Mouse (Mus musculus) megakaryocyte, embryonic 14.5 days (primary cell): ENCODE measurements around the gene Smyd3.

Source experiments
- FLI1 ChIP-seq: IDR thresholded peaks from 2 replicates; pipeline ENCODE4 v1.6.1; 2012; ENCODE audit warnings: low read length, inconsistent platforms, mixed read lengths
- GATA1 ChIP-seq: IDR thresholded peaks from 3 replicates; pipeline ENCODE4 v1.6.1; 2012; ENCODE audit warnings: mixed read lengths, low read length, inconsistent platforms, borderline replicate concordance

DNA sequence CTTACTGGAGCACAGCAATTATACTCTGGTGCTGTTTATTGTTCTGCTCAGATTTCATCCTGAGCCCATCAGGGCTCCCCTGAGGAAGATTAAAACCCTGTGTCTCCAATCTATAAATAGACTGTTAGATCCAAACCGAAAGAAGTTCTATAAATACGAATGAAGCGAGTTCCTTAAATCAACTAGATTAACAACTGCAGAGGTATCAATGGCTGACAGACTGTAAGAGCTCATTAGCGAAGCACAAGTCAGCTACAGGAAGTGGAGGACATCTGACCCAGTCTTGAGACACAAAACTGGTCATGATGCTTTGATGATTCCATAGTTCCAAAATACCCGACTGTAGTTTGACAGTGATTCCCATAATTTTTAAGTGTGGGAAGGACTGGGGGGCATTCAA is 29.9 kb downstream of the Smyd3 start:
- no peak for TF ChIP-seq GATA1
- TF ChIP-seq FLI1: no peak
